Mouse (Mus musculus) ES-Bruce4 (cell line): ENCODE measurements around the gene Adssl1.
A peak's percentile ranks its signal among the peaks of the same experiment; 100 is the strongest.

ENCODE experiments used
- CTCF ChIP-seq: IDR thresholded peaks from one replicate; pipeline ENCODE4 v1.8.1; 2011; ENCODE audit warnings: low read depth, low read length
- EP300 ChIP-seq: IDR thresholded peaks from 2 replicates; pipeline ENCODE4 v1.6.1; 2011; ENCODE audit warnings: low read depth, low read length; ENCODE audit not compliant: insufficient read depth
- POLR2A ChIP-seq: IDR thresholded peaks from one replicate; pipeline ENCODE4 v1.8.1; 2011; ENCODE audit warnings: low read length; ENCODE audit not compliant: insufficient read depth

DNA sequence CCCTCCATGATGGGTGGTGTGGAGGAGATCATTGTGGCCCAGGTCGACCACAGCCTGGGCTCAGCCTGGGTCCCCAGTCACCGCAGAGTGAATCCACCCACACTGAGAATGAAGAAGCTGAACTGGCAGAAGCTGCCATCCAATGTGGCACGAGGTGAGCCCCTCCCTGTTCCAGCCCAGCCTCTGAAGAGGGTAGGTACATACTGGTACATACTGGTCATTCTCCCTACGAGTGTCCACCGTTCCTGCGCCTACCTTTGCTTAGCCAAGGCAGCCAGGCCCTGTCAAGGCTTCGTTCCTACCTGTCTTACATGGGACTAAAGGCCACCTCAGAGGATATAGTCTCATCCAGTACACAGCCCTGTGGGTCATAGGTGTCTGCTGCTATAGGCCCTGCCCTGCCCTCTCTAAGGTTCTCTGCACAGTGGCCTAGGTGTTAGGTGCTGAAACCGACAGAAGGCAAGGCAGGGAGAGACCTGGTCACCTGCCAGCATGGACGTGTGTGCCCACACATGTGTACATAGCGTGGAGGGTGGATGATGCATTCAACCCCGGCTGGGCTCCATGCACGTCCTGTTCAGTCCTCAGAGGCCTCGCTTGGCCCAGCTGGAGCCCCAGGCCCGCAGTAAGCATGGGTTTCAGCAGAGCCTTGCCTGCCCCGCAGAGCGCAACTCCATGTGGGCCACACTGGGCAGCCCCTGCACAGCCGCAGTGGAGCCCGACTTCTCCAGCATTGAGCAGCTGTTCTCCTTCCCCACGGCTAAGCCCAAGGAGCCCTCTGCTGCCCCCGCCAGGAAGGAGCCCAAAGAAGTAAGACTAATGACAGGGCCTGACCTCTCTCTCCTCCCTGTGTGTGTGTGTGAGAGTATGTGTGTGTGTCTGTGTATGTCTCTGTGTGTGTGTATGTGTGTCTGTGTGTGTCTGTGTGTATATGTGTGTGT is 14.9 kb upstream of the Adssl1 start:
- peak; percentile 44 for TF ChIP-seq CTCF
- TF ChIP-seq POLR2A = no peak
- no peak for TF ChIP-seq EP300
